Mouse (Mus musculus) ES-E14 (cell line): ENCODE data around the gene Rreb1.

ENCODE experiments used
- CHD2 ChIP-seq: IDR thresholded peaks from 2 replicates; pipeline ENCODE4 v1.6.1; 2014; ENCODE audit warnings: mild to moderate bottlenecking, low read depth, low read length, inconsistent platforms
- MAFK ChIP-seq: IDR thresholded peaks from 2 replicates; pipeline ENCODE4 v1.6.1; 2014; ENCODE audit warnings: mild to moderate bottlenecking, low read depth, low read length, inconsistent platforms; ENCODE audit not compliant: insufficient read depth
- ZC3H11A ChIP-seq: IDR thresholded peaks from 2 replicates; pipeline ENCODE4 v1.6.1; 2012; ENCODE audit warnings: low read depth, mild to moderate bottlenecking, inconsistent platforms, low read length, borderline replicate concordance

DNA sequence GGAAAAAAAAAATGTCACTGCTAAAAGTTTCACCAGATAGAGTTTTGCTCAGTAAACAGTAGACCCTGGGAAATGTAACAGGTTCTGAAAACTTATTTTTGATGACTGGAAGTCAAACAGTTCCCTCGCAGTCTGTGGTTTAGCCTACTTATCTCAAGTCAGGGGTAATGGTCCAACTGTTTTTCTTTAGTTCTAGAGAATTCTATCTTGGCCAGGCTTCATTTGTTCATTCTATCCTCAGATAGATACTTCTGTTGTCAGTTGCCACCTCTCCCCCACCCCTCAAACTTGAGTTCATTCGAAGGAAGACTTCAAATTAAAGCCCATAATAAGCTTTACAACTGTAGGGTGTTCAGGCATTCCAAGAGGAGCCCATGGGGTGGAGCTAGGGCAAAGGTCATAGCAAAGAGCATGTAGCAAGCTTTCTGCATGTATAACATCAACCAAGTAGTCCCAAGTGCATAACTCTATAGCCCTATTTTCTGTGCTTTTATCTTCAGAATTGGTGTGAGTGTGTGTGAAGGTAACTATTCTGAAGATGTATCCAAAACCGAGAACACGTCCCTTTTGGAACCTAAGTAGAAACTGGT lies 46.2 kb downstream of the Rreb1 start:
- TF ChIP-seq MAFK (no peak), ZC3H11A (no peak), CHD2 (no peak)
